In the genomic region with DNA sequence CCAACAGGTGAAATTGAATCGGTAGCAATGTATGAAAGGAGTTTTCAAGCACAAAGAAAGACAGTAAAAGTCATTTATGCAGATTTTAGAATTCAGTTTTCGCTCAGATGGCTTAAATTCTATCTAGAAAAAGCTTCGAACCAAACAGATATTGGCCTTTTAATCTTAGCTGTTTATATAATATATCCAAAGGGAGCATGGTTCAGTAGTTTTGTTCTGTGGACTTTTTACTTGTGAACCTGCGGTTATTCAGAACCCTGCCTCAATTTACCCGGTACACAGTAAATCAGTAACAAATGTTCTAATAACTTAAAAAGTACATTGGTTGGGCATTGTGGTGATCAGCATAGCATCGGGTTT, we compare ENCODE assay signal across 8 mouse cellular contexts. TPM values are rescaled to one million over a fixed set of nuclear protein-coding genes. Genes with fewer than 3 reads are reported as not detected.
DNase-seq lines count a peak whose midpoint lies in the region; ATAC-seq and TF ChIP-seq lines count a peak whose summit lies in the region.
"Had no signal": no experiment of that assay in that cellular context is flagged by ENCODE, and none has a peak within 500 bp of the region (broad histone marks: within the 10 kb centered on the region; RNA-seq: fewer than 3 reads in every experiment).

No protein-coding gene starts in this region.

- WGBS in lung, postnatal 0 days = 47% methylated on average over 6 of the region's 6 CpGs
- WGBS in forebrain, embryonic 16.5 days = 57% methylated on average over 6 of the region's 6 CpGs
- WGBS in liver, embryonic 11.5 days = 59% methylated on average over 6 of the region's 6 CpGs
- 35% methylated on average over 6 of the region's 6 CpGs for WGBS in stomach, postnatal 0 days

- H3K4me3 ChIP-seq in lung, postnatal 0 days (ENCODE audit: low read depth, low read length) = peak overlapping the region; percentile 41; the same call in 1 of the 2 replicates
- no peak overlapping the region; the same call in 1 of the 2 replicates for H3K4me3 ChIP-seq in forebrain, embryonic 16.5 days (replicated peaks; ENCODE audit: low read length)
- H3K4me3 ChIP-seq in liver, embryonic 11.5 days (ENCODE audit: low read depth, low read length) = peak overlapping the region; percentile 65
- H3K4me3 ChIP-seq in stomach, postnatal 0 days (ENCODE audit: low read depth, low read length) = peak overlapping the region; percentile 58

- no peaks in the 10 kb centered on the region for H3K9me3 ChIP-seq in lung, postnatal 0 days (ENCODE audit: low read length)
- H3K9me3 ChIP-seq in forebrain, embryonic 16.5 days (ENCODE audit: control insufficient read depth, low read length) = no peaks in the 10 kb centered on the region
- no peaks in the 10 kb centered on the region for H3K9me3 ChIP-seq in liver, embryonic 11.5 days (ENCODE audit: control insufficient read depth, low read length)
- no peaks in the 10 kb centered on the region for H3K9me3 ChIP-seq in stomach, postnatal 0 days (ENCODE audit: control insufficient read depth, low read length)

- no peak overlapping the region for H3K27ac ChIP-seq in lung, postnatal 0 days (ENCODE audit: low read length)
- no peak overlapping the region for H3K27ac ChIP-seq in forebrain, embryonic 16.5 days (ENCODE audit: low read length)
- no peak overlapping the region for H3K27ac ChIP-seq in liver, embryonic 11.5 days (ENCODE audit: low read depth, low read length)
- no peak overlapping the region for H3K27ac ChIP-seq in stomach, postnatal 0 days (replicated peaks)

- H3K36me3 ChIP-seq in lung, postnatal 0 days (ENCODE audit: insufficient read depth, low read length) = no peaks in the 10 kb centered on the region
- H3K36me3 ChIP-seq in forebrain, embryonic 16.5 days (ENCODE audit: control insufficient read depth, insufficient read depth) = no peaks in the 10 kb centered on the region
- H3K36me3 ChIP-seq in liver, embryonic 11.5 days (ENCODE audit: control insufficient read depth, insufficient read depth, low read length) = no peaks in the 10 kb centered on the region
- no peaks in the 10 kb centered on the region for H3K36me3 ChIP-seq in stomach, postnatal 0 days (ENCODE audit: control insufficient read depth, insufficient read depth, low read length)

- peak overlapping the region; percentile 58; the same call in 1 of the 2 replicates for H3K9ac ChIP-seq in lung, postnatal 0 days (replicated peaks; ENCODE audit: low read depth)
- no peak overlapping the region for H3K9ac ChIP-seq in forebrain, embryonic 16.5 days (replicated peaks; ENCODE audit: low read depth, low read length)
- H3K9ac ChIP-seq in liver, embryonic 11.5 days (ENCODE audit: low read depth, low read length) = peak overlapping the region; percentile 32; the same call in 1 of the 2 replicates
- H3K9ac ChIP-seq in stomach, postnatal 0 days (ENCODE audit: low read length) = no peak overlapping the region; the same call in 1 of the 2 replicates

- H3K27me3 ChIP-seq in lung, postnatal 0 days (replicated peaks; ENCODE audit: insufficient read depth, low read length) = no peaks in the 10 kb centered on the region
- no peaks in the 10 kb centered on the region for H3K27me3 ChIP-seq in forebrain, embryonic 16.5 days (replicated peaks; ENCODE audit: control insufficient read depth, insufficient read depth, low read length)
- H3K27me3 ChIP-seq in liver, embryonic 11.5 days (replicated peaks; ENCODE audit: control insufficient read depth, insufficient read depth, low read length) = no peaks in the 10 kb centered on the region
- H3K27me3 ChIP-seq in stomach, postnatal 0 days (ENCODE audit: control insufficient read depth, insufficient read depth, low read length) = no peaks in the 10 kb centered on the region

- no peak for TF ChIP-seq EP300 in lung, postnatal 0 days (IDR thresholded peaks at IDR 0.05)
- TF ChIP-seq EP300 in stomach, postnatal 0 days (optimal IDR thresholded peaks at IDR 0.05) = no peak

- peak overlapping the region; percentile 86 for H3K4me2 ChIP-seq in lung, postnatal 0 days (replicated peaks; ENCODE audit: low read depth, low read length)
- H3K4me2 ChIP-seq in forebrain, embryonic 16.5 days (ENCODE audit: low read length) = peak overlapping the region; percentile 80
- peak overlapping the region; percentile 84 for H3K4me2 ChIP-seq in liver, embryonic 11.5 days
- H3K4me2 ChIP-seq in stomach, postnatal 0 days (replicated peaks; ENCODE audit: low read depth) = peak overlapping the region; percentile 89

- ATAC-seq in lung, postnatal 0 days = no peak
- no peak for ATAC-seq in forebrain, embryonic 16.5 days
- no peak for ATAC-seq in liver, embryonic 11.5 days (replicated peaks; ENCODE audit: low FRiP score)
- ATAC-seq in stomach, postnatal 0 days (ENCODE audit: low FRiP score, low TSS enrichment) = no peak
- no peak for ATAC-seq in granulocyte monocyte progenitor cell, adult 5-6 weeks (replicated peaks; ENCODE audit: poor library complexity, severe bottlenecking)

- TF ChIP-seq CTCF in lung, postnatal 0 days (IDR thresholded peaks at IDR 0.05) = no peak
- TF ChIP-seq CTCF in stomach, postnatal 0 days (IDR thresholded peaks at IDR 0.05; ENCODE audit: low read depth) = no peak

- no peak for DNase-seq in lung, postnatal 0 days (ENCODE audit: low spot score)
- DNase-seq in lung, postnatal 25 days (ENCODE audit: low spot score) = no peak
- DNase-seq in liver, embryonic 11.5 days (ENCODE audit: low spot score) = no peak
- DNase-seq in stomach, postnatal 0 days (ENCODE audit: low spot score) = no peak
- no peak for DNase-seq in embryo, embryonic 9.5 days (ENCODE audit: extremely low spot score)
- DNase-seq: thymus, postnatal 4 days had no signal

- peaks cover 6% of the 10 kb centered on the region; the same call in 1 of the 2 replicates for H3K4me1 ChIP-seq in lung, postnatal 0 days (ENCODE audit: insufficient read depth, low read depth, low read length)
- H3K4me1 ChIP-seq in forebrain, embryonic 16.5 days (replicated peaks; ENCODE audit: control insufficient read depth, insufficient read depth, low read length) = peaks cover 7% of the 10 kb centered on the region
- H3K4me1 ChIP-seq in liver, embryonic 11.5 days (replicated peaks; ENCODE audit: control insufficient read depth, insufficient read depth, low read length) = peaks cover 5% of the 10 kb centered on the region; the same call in 1 of the 2 replicates
- H3K4me1 ChIP-seq in stomach, postnatal 0 days (replicated peaks; ENCODE audit: control insufficient read depth, insufficient read depth) = no peaks in the 10 kb centered on the region; the same call in 1 of the 2 replicates

RNA-seq across cellular contexts. Expression of a gene that starts 18.9 kb away (rescaled TPM):
- not detected in 2 replicates for polyA plus RNA-seq in lung, postnatal 0 days (2015; fragmentation: Nextera tagmentation; extraction: Ambion mirVana)
- polyA plus RNA-seq in forebrain, embryonic 16.5 days (2015; fragmentation: Nextera tagmentation; extraction: Ambion mirVana) = not detected in 2 replicates
- not detected in 2 replicates for polyA plus RNA-seq in liver, embryonic 11.5 days (2014; fragmentation: Nextera tagmentation; extraction: Ambion mirVana)
- polyA plus RNA-seq in stomach, postnatal 0 days (2015; fragmentation: Nextera tagmentation; extraction: Ambion mirVana) = not detected in 2 replicates
- total RNA-seq in granulocyte monocyte progenitor cell, adult 5-6 weeks (2014; fragmentation: Nextera tagmentation) = 0.75 TPM in 1 of 2 replicates, not detected in the other
- total RNA-seq in granulocyte monocyte progenitor cell, adult 5-6 weeks (2017) = 0.36 TPM in 1 of 2 replicates, not detected in the other

RNA-seq across cellular contexts. Expression of a gene that starts 19.4 kb away (rescaled TPM):
- 9.0 and 9.7 TPM in 2 replicates for polyA plus RNA-seq in lung, postnatal 0 days (2015; fragmentation: Nextera tagmentation; extraction: Ambion mirVana)
- polyA plus RNA-seq in forebrain, embryonic 16.5 days (2015; fragmentation: Nextera tagmentation; extraction: Ambion mirVana) = 18.5 and 20.1 TPM in 2 replicates
- 12.3 and 12.7 TPM in 2 replicates for polyA plus RNA-seq in liver, embryonic 11.5 days (2014; fragmentation: Nextera tagmentation; extraction: Ambion mirVana)
- 5.4 and 6.2 TPM in 2 replicates for polyA plus RNA-seq in stomach, postnatal 0 days (2015; fragmentation: Nextera tagmentation; extraction: Ambion mirVana)
- total RNA-seq in granulocyte monocyte progenitor cell, adult 5-6 weeks (2014; fragmentation: Nextera tagmentation) = 57.3 and 62.2 TPM in 2 replicates
- total RNA-seq in granulocyte monocyte progenitor cell, adult 5-6 weeks (2017) = 51.3 and 51.8 TPM in 2 replicates

RNA-seq across cellular contexts. Expression of a gene that starts 23.3 kb away (rescaled TPM):
- 116 and 120 TPM in 2 replicates for polyA plus RNA-seq in lung, postnatal 0 days (2015; fragmentation: Nextera tagmentation; extraction: Ambion mirVana)
- polyA plus RNA-seq in forebrain, embryonic 16.5 days (2015; fragmentation: Nextera tagmentation; extraction: Ambion mirVana) = 157 and 169 TPM in 2 replicates
- polyA plus RNA-seq in liver, embryonic 11.5 days (2014; fragmentation: Nextera tagmentation; extraction: Ambion mirVana) = 346 and 364 TPM in 2 replicates
- 169 and 172 TPM in 2 replicates for polyA plus RNA-seq in stomach, postnatal 0 days (2015; fragmentation: Nextera tagmentation; extraction: Ambion mirVana)
- 139 and 177 TPM in 2 replicates for total RNA-seq in granulocyte monocyte progenitor cell, adult 5-6 weeks (2014; fragmentation: Nextera tagmentation)
- total RNA-seq in granulocyte monocyte progenitor cell, adult 5-6 weeks (2017) = 220 and 244 TPM in 2 replicates

RNA-seq across cellular contexts. Expression of a gene that starts 25.9 kb away (rescaled TPM):
- polyA plus RNA-seq in lung, postnatal 0 days (2015; fragmentation: Nextera tagmentation; extraction: Ambion mirVana) = 0.02 TPM in 1 of 2 replicates, not detected in the other
- not detected in 2 replicates for polyA plus RNA-seq in forebrain, embryonic 16.5 days (2015; fragmentation: Nextera tagmentation; extraction: Ambion mirVana)
- not detected in 2 replicates for polyA plus RNA-seq in liver, embryonic 11.5 days (2014; fragmentation: Nextera tagmentation; extraction: Ambion mirVana)
- 0.06 and 0.10 TPM in 2 replicates for polyA plus RNA-seq in stomach, postnatal 0 days (2015; fragmentation: Nextera tagmentation; extraction: Ambion mirVana)
- total RNA-seq in granulocyte monocyte progenitor cell, adult 5-6 weeks (2014; fragmentation: Nextera tagmentation) = not detected in 2 replicates
- total RNA-seq in granulocyte monocyte progenitor cell, adult 5-6 weeks (2017) = not detected in 2 replicates

RNA-seq across cellular contexts. Expression of a gene that starts 45.7 kb away (rescaled TPM):
- 11.0 and 11.9 TPM in 2 replicates for polyA plus RNA-seq in lung, postnatal 0 days (2015; fragmentation: Nextera tagmentation; extraction: Ambion mirVana)
- 13.3 and 15.9 TPM in 2 replicates for polyA plus RNA-seq in forebrain, embryonic 16.5 days (2015; fragmentation: Nextera tagmentation; extraction: Ambion mirVana)
- 14.6 and 15.0 TPM in 2 replicates for polyA plus RNA-seq in liver, embryonic 11.5 days (2014; fragmentation: Nextera tagmentation; extraction: Ambion mirVana)
- polyA plus RNA-seq in stomach, postnatal 0 days (2015; fragmentation: Nextera tagmentation; extraction: Ambion mirVana) = 40.2 and 52.0 TPM in 2 replicates
- 17.3 and 26.8 TPM in 2 replicates for total RNA-seq in granulocyte monocyte progenitor cell, adult 5-6 weeks (2014; fragmentation: Nextera tagmentation)
- total RNA-seq in granulocyte monocyte progenitor cell, adult 5-6 weeks (2017) = 7.7 and 10.6 TPM in 2 replicates

Comparison
In these comparisons a context has a peak if more than half of its experiments do, and no peak if none do; other contexts are left out.
1. H3K9ac ChIP-seq: peak in lung, postnatal 0 days (single experiment) and liver, embryonic 11.5 days (single experiment); none in forebrain, embryonic 16.5 days (single experiment) and stomach, postnatal 0 days (single experiment).
2. Peak in every context shown above with its lines, with median percentiles within 50 percentile points of each other: H3K4me2 ChIP-seq.